Mouse (Mus musculus) spleen, adult 18-20 months (tissue): ENCODE results near the gene Slc25a41.

ENCODE experiments used
- DNase-seq, 2 experiments: peaks; one replicate each; pipeline ENCODE4 v3.0.0; 2022; ENCODE audit warnings: mixed read lengths in 2 of 2

Gene Slc25a41

GRCm38 (mm10) chr17:56990115-56990746 is 51.2 kb downstream of the Slc25a41 start, which contains the start of gene Clpp:
Gene Clpp (plus strand): TSS chr17:56990305.
- peak; percentile 91 to 95 for DNase-seq

GRCm38 (mm10) chr17:56989467-56990114 is 51.9 kb downstream of the Slc25a41 start:
- no peak for DNase-seq

GRCm38 (mm10) chr17:56988921-56989430 is 52.5 kb downstream of the Slc25a41 start:
- no peak for DNase-seq

GRCm38 (mm10) chr17:56988441-56988840 is 53.0 kb downstream of the Slc25a41 start:
- no peak for DNase-seq

- DNase-seq, result no peak
Observed at GRCm38 (mm10) chr17:56986105-56986805, 55.2 kb downstream of the Slc25a41 start.

- DNase-seq, result no peak
Observed at GRCm38 (mm10) chr17:56985656-56986055, 55.8 kb downstream of the Slc25a41 start.

GRCm38 (mm10) chr17:56984886-56985285 is 56.6 kb downstream of the Slc25a41 start:
- no peak for DNase-seq
